Mouse (Mus musculus): ENCODE results near the gene Slc34a2. TPM values are rescaled to one million over a fixed set of nuclear protein-coding genes. Genes with fewer than 3 reads are reported as not detected.

The Slc34a2 gene
- polyA plus RNA-seq (2015; fragmentation: Illumina TruSeq; extraction: RNeasy Lipid Tissue Mini Kit (QIAGEN cat#74804); ENCODE audit: insufficient read depth, low read depth, low replicate concordance), result 0.18 TPM

GRCm38 (mm10) chr5:53037781-53038180 lies at the start of gene Slc34a2:
Gene Slc34a2, plus strand, starts transcription at chr5:53038081.

Other genes starting within 250 kb of the Slc34a2 start
- 19.1 TPM for gene Anapc4, start 204.1 kb upstream of the Slc34a2 start, polyA plus RNA-seq (2015; fragmentation: Illumina TruSeq; extraction: RNeasy Lipid Tissue Mini Kit (QIAGEN cat#74804); ENCODE audit: insufficient read depth, low read depth, low replicate concordance)
- 7.3 TPM for gene Sel1l3, start 175.8 kb downstream of the Slc34a2 start, polyA plus RNA-seq (2015; fragmentation: Illumina TruSeq; extraction: RNeasy Lipid Tissue Mini Kit (QIAGEN cat#74804); ENCODE audit: insufficient read depth, low read depth, low replicate concordance)
- gene Smim20, start 229.0 kb downstream of the Slc34a2 start, polyA plus RNA-seq (2015; fragmentation: Illumina TruSeq; extraction: RNeasy Lipid Tissue Mini Kit (QIAGEN cat#74804); ENCODE audit: insufficient read depth, low read depth, low replicate concordance), result 10.7 TPM